Mouse (Mus musculus) hindbrain, embryonic 13.5 days (tissue): ENCODE measurements around the gene Atxn2. TPM values are rescaled to one million over a fixed set of nuclear protein-coding genes. Genes with fewer than 3 reads are reported as not detected.
A peak's percentile ranks its signal among the peaks of the same experiment; 100 is the strongest.
"Not testable (repeated sequence)": the region's sequence is repeated elsewhere in the genome, so short reads cannot be mapped to it uniquely, and the experiment has no call there.

Experiments
- ATAC-seq: fragments of 200-750 bp; cut with Nextera tagmentation; 2 replicates; pipeline ENCODE4 v1.8.0; 2017; ENCODE audit warnings: moderate TSS enrichment; ENCODE audit not compliant: low FRiP score
- H3K27ac ChIP-seq: fragments of 300-500 bp; sonication (generic); 2 replicates; pipeline ENCODE4 v1.5.1; 2015; ENCODE audit warnings: inconsistent platforms, mild to moderate bottlenecking, moderate library complexity
- H3K27me3 ChIP-seq: fragments of 300-500 bp; sonication (generic); 2 replicates; pipeline ENCODE4 v1.6.1; 2015; ENCODE audit warnings: mild to moderate bottlenecking, inconsistent platforms
- H3K36me3 ChIP-seq: fragments of 300-500 bp; sonication (generic); 2 replicates; pipeline ENCODE4 v1.6.1; 2015; ENCODE audit warnings: mild to moderate bottlenecking, inconsistent platforms
- H3K4me1 ChIP-seq: fragments of 300-500 bp; sonication (generic); replicated peaks from 2 replicates; pipeline ENCODE4 v1.6.1; 2015; ENCODE audit warnings: inconsistent platforms
- H3K4me2 ChIP-seq: fragments of 300-500 bp; sonication (generic); 2 replicates; pipeline ENCODE4 v1.6.1; 2015; ENCODE audit warnings: inconsistent platforms, mild to moderate bottlenecking, moderate library complexity
- H3K4me3 ChIP-seq: fragments of 300-500 bp; sonication (generic); 2 replicates; pipeline ENCODE4 v1.5.1; 2015; ENCODE audit warnings: mild to moderate bottlenecking, inconsistent platforms
- H3K9ac ChIP-seq: fragments of 300-500 bp; sonication (generic); 2 replicates; pipeline ENCODE4 v1.6.1; 2015; ENCODE audit warnings: mild to moderate bottlenecking, inconsistent platforms
- H3K9me3 ChIP-seq: fragments of 300-500 bp; sonication (generic); 2 replicates; pipeline ENCODE4 v1.6.1; 2016; ENCODE audit warnings: inconsistent platforms
- WGBS: fragments of 180-500 bp; shearing (Covaris S2); methylation state at CpG from one replicate; pipeline ENCODE4 v1.1.7; 2015; 5-methylcytosine and 5-hydroxymethylcytosine counted together
- polyA plus RNA-seq: library from polyadenylated mRNA; unstranded; fragments of >200 nt; fragmentation: Nextera tagmentation; extraction: Ambion mirVana; gene quantifications from 2 replicates; pipeline ENCODE4 v1.2.1, GENCODE M21; 2015

The Atxn2 gene
- polyA plus RNA-seq, 1 experiment from 2014 or later = 68.3 TPM

DNA sequence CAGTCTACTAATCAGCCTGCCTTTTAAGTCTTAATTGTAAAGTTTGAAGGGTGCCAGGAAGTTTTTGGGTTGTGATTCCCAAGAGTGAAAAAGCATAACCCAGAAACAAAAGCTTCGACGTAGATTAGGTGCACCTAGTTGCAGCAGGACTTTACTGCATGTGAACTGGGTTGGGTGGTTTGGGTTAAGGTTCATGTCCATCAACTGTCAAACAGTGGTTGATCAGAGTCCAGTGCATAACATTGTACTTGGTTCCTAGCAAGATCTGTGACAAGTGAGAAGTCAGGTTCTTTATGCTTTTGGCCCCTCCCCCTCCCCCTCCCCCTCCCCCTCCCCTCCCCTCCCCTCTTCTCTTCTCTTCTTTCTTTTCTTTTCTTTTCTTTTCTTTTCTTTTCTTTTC, 31.8 kb downstream of the Atxn2 start:
- 95% methylated on average over 2 of the region's 2 CpGs for WGBS
- Histone ChIP-seq H3K9me3 (no peaks in the 10 kb centered on the region), H3K4me3 (no peak overlapping the region), H3K9ac (no peak overlapping the region), H3K27ac (no peak overlapping the region), H3K4me1 (no peaks in the 10 kb centered on the region), H3K36me3 (0 out of 2 replicates have a peak, but pooled peaks cover 5% of the 10 kb centered on the region), H3K4me2 (no peak overlapping the region), H3K27me3 (no peaks in the 10 kb centered on the region)
- ATAC-seq = no peak

DNA sequence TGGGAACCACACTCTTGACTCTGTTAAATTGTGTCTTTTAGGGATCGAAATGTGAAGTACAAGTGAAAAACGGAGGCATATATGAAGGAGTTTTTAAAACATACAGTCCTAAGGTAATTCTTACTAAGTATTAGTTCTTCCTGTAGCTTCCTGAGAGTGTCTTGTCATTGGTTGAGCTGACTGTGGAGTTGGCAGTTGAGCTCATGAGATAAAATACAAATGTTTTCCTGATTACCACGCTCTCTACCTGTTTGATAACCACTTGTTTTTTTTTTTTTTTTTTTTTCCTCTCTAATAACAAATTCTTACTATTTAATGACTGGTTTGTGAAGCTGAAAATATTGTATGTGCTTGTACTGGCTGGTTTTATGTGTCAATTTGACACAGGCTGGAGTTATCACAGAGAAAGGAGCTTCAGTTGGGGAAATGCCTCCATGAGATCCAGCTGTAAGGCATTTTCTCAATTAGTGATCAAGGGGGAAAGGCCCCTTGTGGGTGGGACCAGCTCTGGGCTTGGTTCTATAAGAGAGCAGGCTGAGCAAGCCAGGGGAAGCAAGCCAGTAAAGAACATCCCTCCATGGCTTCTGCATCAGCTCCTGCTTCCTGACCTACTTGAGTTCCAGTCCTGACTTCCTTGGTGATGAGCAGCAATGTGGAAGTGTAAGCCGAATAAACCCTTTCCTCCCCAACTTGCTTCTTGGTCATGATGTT, 36.9 kb downstream of the Atxn2 start:
- not testable (repeated sequence) for H3K27ac ChIP-seq
- peaks cover 26% of the 10 kb centered on the region for H3K36me3 ChIP-seq

DNA sequence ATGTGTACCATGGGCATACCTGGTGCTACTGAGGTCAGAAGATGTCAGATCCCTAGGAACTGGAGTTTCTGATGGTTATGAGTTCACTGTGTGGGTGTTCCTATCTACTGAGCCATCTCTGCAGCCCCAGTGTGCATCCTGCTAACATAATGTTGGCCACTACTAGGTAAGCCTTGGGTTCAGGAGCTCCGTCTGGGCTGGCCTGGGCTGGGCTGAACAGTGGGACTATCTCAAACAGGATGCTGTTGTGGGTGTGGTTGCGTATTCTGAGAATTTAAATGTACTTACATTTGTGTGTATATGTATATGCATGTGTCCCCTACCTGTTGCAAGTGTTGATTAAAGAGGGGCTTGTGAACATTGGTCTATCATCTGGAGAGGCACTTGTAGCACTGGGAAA, 38.5 kb downstream of the Atxn2 start:
- Histone ChIP-seq H3K27ac (no peak overlapping the region), H3K4me2 (no peak overlapping the region), H3K9me3 (no peaks in the 10 kb centered on the region), H3K4me1 (no peaks in the 10 kb centered on the region), H3K36me3 (peaks cover 33% of the 10 kb centered on the region), H3K4me3 (no peak overlapping the region), H3K27me3 (no peaks in the 10 kb centered on the region), H3K9ac (no peak overlapping the region)
- 92% methylated on average over 2 of the region's 2 CpGs for whole genome bisulfite sequencing
- no peak for ATAC-seq

More for the DNA sequence above, 36.9 kb downstream of the Atxn2 start:
- not testable (repeated sequence) for H3K4me3 ChIP-seq, H3K9me3 ChIP-seq, H3K4me2 ChIP-seq, ATAC-seq, H3K27me3 ChIP-seq, H3K9ac ChIP-seq, H3K4me1 ChIP-seq
- WGBS = 96% methylated on average over 4 of the region's 4 CpGs

DNA sequence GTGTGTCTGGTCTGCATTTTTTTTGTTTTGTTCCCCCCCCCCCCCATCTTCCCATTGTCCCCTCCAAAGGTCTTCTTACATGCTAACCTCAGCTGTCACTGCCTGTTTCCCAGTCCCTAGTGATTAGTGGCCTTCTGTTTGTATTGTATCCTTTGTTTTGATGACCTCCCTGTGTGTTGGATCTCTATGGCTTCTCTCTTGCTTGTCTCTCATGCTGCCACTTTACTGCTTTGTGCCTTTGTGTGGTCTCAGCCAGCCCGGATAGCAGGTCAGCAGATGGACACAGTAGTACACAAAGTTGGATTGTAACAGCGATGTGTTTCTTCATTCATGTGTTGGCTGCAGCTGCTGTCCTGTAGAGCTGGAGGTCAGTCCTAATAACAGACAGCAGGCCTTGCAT, 46.8 kb downstream of the Atxn2 start:
- Histone ChIP-seq H3K4me1 (peaks cover 13% of the 10 kb centered on the region), H3K9me3 (no peaks in the 10 kb centered on the region)
- no peak for ATAC-seq

GRCm38 (mm10) chr5:121758341-121758740, 47.2 kb downstream of the Atxn2 start:
- Histone ChIP-seq H3K27me3 (no peaks in the 10 kb centered on the region), H3K4me1 (peaks cover 13% of the 10 kb centered on the region), H3K27ac (peak overlapping the region; percentile 58), H3K9ac (no peak overlapping the region), H3K4me3 (no peak overlapping the region), H3K9me3 (no peaks in the 10 kb centered on the region), H3K4me2 (no peak overlapping the region), H3K36me3 (peaks cover 30% of the 10 kb centered on the region)
- ATAC-seq = no peak
- 58% methylated on average over 4 of the region's 4 CpGs for WGBS

More for the DNA sequence above, 46.8 kb downstream of the Atxn2 start:
- Histone ChIP-seq H3K27ac (peak overlapping the region; percentile 58), H3K4me3 (no peak overlapping the region), H3K9ac (no peak overlapping the region), H3K27me3 (no peaks in the 10 kb centered on the region), H3K36me3 (peaks cover 33% of the 10 kb centered on the region), H3K4me2 (no peak overlapping the region)
- WGBS = 10% methylated on average over 2 of the region's 2 CpGs

DNA sequence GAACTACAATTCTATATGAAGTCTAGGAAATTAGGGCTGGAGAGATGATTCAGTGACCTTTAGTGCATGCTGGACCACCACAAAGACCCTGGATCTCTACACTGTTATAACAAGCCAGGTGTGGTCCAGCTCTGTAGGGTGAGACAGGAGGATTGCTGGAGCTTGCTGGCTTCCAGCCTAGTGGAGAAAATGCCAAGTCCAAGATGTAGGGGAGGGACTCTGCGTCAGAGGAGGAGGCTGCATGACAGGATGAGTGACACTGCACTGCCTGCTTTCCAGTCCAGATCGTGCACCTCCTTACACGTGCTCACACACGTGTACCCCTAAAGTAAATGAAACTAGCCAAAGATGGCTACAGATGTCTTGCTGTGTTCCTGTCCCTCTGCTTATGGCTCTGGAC, 48.8 kb downstream of the Atxn2 start:
- no peaks in the 10 kb centered on the region for H3K9me3 ChIP-seq
- H3K4me2 ChIP-seq = no peak overlapping the region
- H3K36me3 ChIP-seq = peaks cover 27% of the 10 kb centered on the region
- H3K27me3 ChIP-seq = no peaks in the 10 kb centered on the region
- WGBS = 89% methylated on average over 4 of the region's 4 CpGs
- H3K27ac ChIP-seq = no peak overlapping the region
- ATAC-seq = no peak
- no peak overlapping the region for H3K9ac ChIP-seq
- H3K4me3 ChIP-seq = no peak overlapping the region
- peaks cover 13% of the 10 kb centered on the region for H3K4me1 ChIP-seq

DNA sequence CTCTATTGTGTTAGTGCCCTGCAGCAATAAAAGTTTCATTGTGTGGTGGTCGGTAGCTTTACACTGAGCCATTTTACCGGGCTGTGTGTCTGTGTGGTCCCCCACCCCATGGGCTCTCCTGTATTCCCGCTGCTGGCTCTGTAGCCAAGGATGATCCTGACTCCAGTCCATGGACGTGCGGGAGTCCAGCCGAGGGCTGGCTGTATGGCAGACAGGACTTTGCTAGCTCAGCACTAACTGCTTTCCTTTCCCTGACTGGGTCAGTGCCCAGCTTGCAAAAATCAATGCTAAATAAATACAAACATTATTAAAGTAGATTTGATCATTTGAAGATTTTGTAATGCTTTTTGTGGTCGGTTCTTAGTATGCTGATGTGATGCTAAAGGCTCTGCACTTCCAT, 50.3 kb downstream of the Atxn2 start:
- Histone ChIP-seq H3K27ac (no peak overlapping the region), H3K4me2 (no peak overlapping the region), H3K36me3 (peaks cover 25% of the 10 kb centered on the region), H3K4me1 (peaks cover 16% of the 10 kb centered on the region), H3K9me3 (no peaks in the 10 kb centered on the region), H3K27me3 (no peaks in the 10 kb centered on the region), H3K4me3 (no peak overlapping the region), H3K9ac (no peak overlapping the region)
- ATAC-seq = no peak
- 58% methylated on average over 7 of the region's 7 CpGs for WGBS

- Histone ChIP-seq H3K4me3 (no peak overlapping the region), H3K27me3 (no peaks in the 10 kb centered on the region), H3K27ac (no peak overlapping the region), H3K9ac (no peak overlapping the region), H3K4me1 (peaks cover 14% of the 10 kb centered on the region), H3K9me3 (no peaks in the 10 kb centered on the region), H3K4me2 (no peak overlapping the region), H3K36me3 (peaks cover 18% of the 10 kb centered on the region)
- 91% methylated on average over 6 of the region's 6 CpGs for WGBS
- ATAC-seq = no peak
Observed at GRCm38 (mm10) chr5:121762949-121763348, 51.8 kb downstream of the Atxn2 start.

DNA sequence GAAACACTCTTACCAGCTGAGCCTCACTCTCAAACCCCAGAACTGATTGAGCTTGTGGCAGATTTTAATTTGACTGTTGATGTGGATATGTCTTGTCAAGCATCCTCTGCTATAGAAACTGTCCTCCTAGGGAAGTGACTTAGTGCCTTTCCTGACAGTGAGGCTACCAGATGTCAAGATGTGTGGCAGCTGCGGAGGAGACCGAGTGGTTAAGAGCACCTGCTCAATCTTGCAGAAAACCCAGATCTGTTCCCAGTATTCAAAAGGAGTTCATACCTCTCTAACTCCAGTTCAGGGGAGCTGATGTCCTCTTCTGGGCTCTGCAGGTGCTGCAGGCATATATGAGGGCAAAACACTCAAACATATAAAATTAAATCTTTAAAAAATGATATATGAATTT, 53.9 kb downstream of the Atxn2 start:
- H3K4me3 ChIP-seq = no peak overlapping the region
- no peak overlapping the region for H3K9ac ChIP-seq
- no peaks in the 10 kb centered on the region for H3K27me3 ChIP-seq
- H3K36me3 ChIP-seq = peaks cover 6% of the 10 kb centered on the region; the same call in 1 of the 2 replicates
- no peaks in the 10 kb centered on the region for H3K9me3 ChIP-seq
- H3K4me2 ChIP-seq = no peak overlapping the region
- 84% methylated on average over 2 of the region's 2 CpGs for WGBS
- peaks cover 9% of the 10 kb centered on the region; the same call in 1 of the 2 replicates for H3K4me1 ChIP-seq
- no peak overlapping the region for H3K27ac ChIP-seq
- no peak for ATAC-seq

GRCm38 (mm10) chr5:121766038-121766773, 55.1 kb downstream of the Atxn2 start:
- H3K36me3 ChIP-seq = peaks cover 5% of the 10 kb centered on the region; the same call in 1 of the 2 replicates
- H3K9me3 ChIP-seq = no peaks in the 10 kb centered on the region
- 95% methylated on average over 4 of the region's 4 CpGs for WGBS
- H3K27me3 ChIP-seq = no peaks in the 10 kb centered on the region
- H3K4me1 ChIP-seq = peaks cover 7% of the 10 kb centered on the region; the same call in 1 of the 2 replicates
- H3K9ac ChIP-seq = no peak overlapping the region
- H3K4me2 ChIP-seq = no peak overlapping the region
- H3K27ac ChIP-seq = no peak overlapping the region
- ATAC-seq = no peak
- H3K4me3 ChIP-seq = no peak overlapping the region

DNA sequence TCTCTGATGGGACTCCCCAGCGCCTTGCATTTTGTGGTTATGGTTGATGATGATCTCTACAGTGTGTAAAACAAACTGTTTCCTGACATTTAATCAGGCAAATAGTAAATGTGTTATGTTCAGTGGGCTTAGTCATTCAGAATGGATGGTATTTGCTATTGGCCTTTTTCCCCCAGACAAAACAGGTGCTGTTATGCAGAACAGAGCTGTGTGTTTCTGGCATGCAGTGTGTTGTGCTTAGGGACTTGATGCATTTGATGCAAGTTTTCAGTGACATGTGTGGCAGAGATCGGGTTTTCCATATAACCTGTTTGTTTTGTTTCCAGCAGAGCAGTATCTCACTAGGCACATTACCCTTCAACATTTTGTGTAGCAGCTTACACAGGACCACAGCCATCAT, 56.4 kb downstream of the Atxn2 start:
- H3K9ac ChIP-seq = no peak overlapping the region
- H3K36me3 ChIP-seq = peaks cover 18% of the 10 kb centered on the region
- H3K27me3 ChIP-seq = no peaks in the 10 kb centered on the region
- no peak for ATAC-seq
- no peak overlapping the region for H3K27ac ChIP-seq
- 88% methylated on average over 2 of the region's 2 CpGs for WGBS
- H3K4me1 ChIP-seq = 0 out of 2 replicates have a peak, but pooled peaks cover 4% of the 10 kb centered on the region
- no peak overlapping the region for H3K4me2 ChIP-seq
- H3K9me3 ChIP-seq = no peaks in the 10 kb centered on the region
- no peak overlapping the region for H3K4me3 ChIP-seq

- no peaks in the 10 kb centered on the region for H3K9me3 ChIP-seq
- WGBS = 85% methylated on average over 7 of the region's 7 CpGs
- H3K27me3 ChIP-seq = no peaks in the 10 kb centered on the region
- no peak overlapping the region for H3K27ac ChIP-seq
- H3K4me2 ChIP-seq = no peak overlapping the region
- peaks cover 36% of the 10 kb centered on the region for H3K36me3 ChIP-seq
- no peak for ATAC-seq
- H3K4me1 ChIP-seq = 0 out of 2 replicates have a peak, but pooled peaks cover 4% of the 10 kb centered on the region
- H3K4me3 ChIP-seq = no peak overlapping the region
- no peak overlapping the region for H3K9ac ChIP-seq
Observed at GRCm38 (mm10) chr5:121769827-121770226, 58.7 kb downstream of the Atxn2 start.
